Mouse (Mus musculus) C2C12 (cell line): ENCODE results near the gene Loxl4.

Source experiments
- CTCF ChIP-seq: IDR thresholded peaks from one replicate; pipeline ENCODE4 v1.5.1; 2011; ENCODE audit not compliant: control insufficient read depth, insufficient read depth, insufficient read length
- FOSL1 ChIP-seq: IDR thresholded peaks from one replicate; pipeline ENCODE4 v1.8.0; 2011; ENCODE audit warnings: mild to moderate bottlenecking, low read length; ENCODE audit not compliant: poor library complexity, insufficient read depth, severe bottlenecking
- MAX ChIP-seq: IDR thresholded peaks from one replicate; pipeline ENCODE4 v1.6.1; 2011; ENCODE audit warnings: mild to moderate bottlenecking, control low read depth
- MYOD1 ChIP-seq: IDR thresholded peaks from one replicate; pipeline ENCODE4 v1.6.1; 2011; ENCODE audit warnings: low read depth; ENCODE audit not compliant: control insufficient read depth, insufficient read length
- USF1 ChIP-seq: IDR thresholded peaks from one replicate; pipeline ENCODE4 v1.6.1; 2011; ENCODE audit warnings: low read depth, mild to moderate bottlenecking, control low read depth, moderate library complexity

GRCm38 (mm10) chr19:42600591-42600990 lies 12.0 kb downstream of the Loxl4 start:
- TF ChIP-seq CTCF (no peak), FOSL1 (no peak), MAX (no peak), MYOD1 (no peak), USF1 (no peak)
